In genomic region chr3:88142546-88142915, GRCm38 (mm10) we compare ENCODE assay signal across 8 mouse cellular contexts. TPM values are rescaled to one million over a fixed set of nuclear protein-coding genes. Genes with fewer than 3 reads are reported as not detected.
DNase-seq lines count a peak whose midpoint lies in the region; ATAC-seq and TF ChIP-seq lines count a peak whose summit lies in the region.

No protein-coding gene starts in this region.

- POLR2A ChIA-PET in Patski (lab: Charles Lee) = interaction anchor here (1.2 to 3.0 kb wide), 6 partner anchors 10 to 61 kb away, joined by 3 to 20 read pairs (median 5); partner anchors contain the start of gene Iqgap3

- ATAC-seq in kidney, embryonic 14.5 days (ENCODE audit: low FRiP score, low TSS enrichment) = peak; percentile 16
- peak; percentile 5 for ATAC-seq in Patski
- ATAC-seq in embryonic facial prominence, embryonic 14.5 days (ENCODE audit: low read depth) = peak; percentile 34
- peak; percentile 21 for ATAC-seq in limb, embryonic 13.5 days (ENCODE audit: low FRiP score, low read depth)

- no peak for TF ChIP-seq POLR2A in small intestine, adult 2 months (IDR thresholded peaks at IDR 0.05; ENCODE audit: low read depth, low read length)

- under 1% methylated on average over 57 of the region's 57 CpGs for WGBS in kidney, embryonic 14.5 days
- WGBS in embryonic facial prominence, embryonic 14.5 days = under 1% methylated on average over 22 of the region's 57 CpGs
- WGBS in limb, embryonic 13.5 days = under 1% methylated on average over 57 of the region's 57 CpGs
- WGBS in small intestine, adult 2 months = under 1% methylated on average over 57 of the region's 57 CpGs

- peak overlapping the region; percentile 98 for H3K27ac ChIP-seq in kidney, embryonic 14.5 days (ENCODE audit: low read depth, low read length)
- H3K27ac ChIP-seq in embryonic facial prominence, embryonic 14.5 days (replicated peaks; ENCODE audit: low read depth, low read length) = peak overlapping the region; percentile 99
- H3K27ac ChIP-seq in limb, embryonic 13.5 days = peak overlapping the region; percentile 99
- H3K27ac ChIP-seq in small intestine, adult 2 months (ENCODE audit: insufficient read depth, low read depth, low read length) = peak overlapping the region; percentile 92

- H3K9ac ChIP-seq in kidney, embryonic 14.5 days (ENCODE audit: low read depth, low read length) = peak overlapping the region; percentile 81
- H3K9ac ChIP-seq in embryonic facial prominence, embryonic 14.5 days (ENCODE audit: low read depth, low read length) = peak overlapping the region; percentile 90
- H3K9ac ChIP-seq in limb, embryonic 13.5 days = peak overlapping the region; percentile 92

- no peaks in the 10 kb centered on the region for H3K9me3 ChIP-seq in kidney, embryonic 14.5 days (ENCODE audit: control insufficient read depth, low read length)
- no peaks in the 10 kb centered on the region for H3K9me3 ChIP-seq in embryonic facial prominence, embryonic 14.5 days (ENCODE audit: control insufficient read depth, low read length)
- no peaks in the 10 kb centered on the region for H3K9me3 ChIP-seq in limb, embryonic 13.5 days

- peak overlapping the region; percentile 77 for H3K4me3 ChIP-seq in kidney, embryonic 14.5 days (ENCODE audit: low read length)
- H3K4me3 ChIP-seq in embryonic facial prominence, embryonic 14.5 days (ENCODE audit: low read depth, low read length) = peak overlapping the region; percentile 85
- peak overlapping the region; percentile 96 for H3K4me3 ChIP-seq in limb, embryonic 13.5 days
- peak overlapping the region; percentile 91 for H3K4me3 ChIP-seq in small intestine, adult 2 months (ENCODE audit: low read depth, low read length)

- in situ Hi-C loops in Patski (cut with MboI; ENCODE audit: low pct_unique_long_range_greater_than_20kb) = no loop called here

- DNase-seq in kidney, adult 18-20 months = no peak
- no peak for DNase-seq in Patski (ENCODE audit: low read depth, low spot score)
- no peak for DNase-seq in embryonic facial prominence, embryonic 14.5 days (ENCODE audit: low spot score)
- no peak for DNase-seq in layer of hippocampus, adult 9-11 months
- no peak for DNase-seq in layer of hippocampus, adult 18-20 months (ENCODE audit: low spot score in 2 of 2)

- peaks cover 58% of the 10 kb centered on the region for H3K4me1 ChIP-seq in kidney, embryonic 14.5 days (ENCODE audit: control insufficient read depth, insufficient read depth, low read length)
- peaks cover 55% of the 10 kb centered on the region for H3K4me1 ChIP-seq in embryonic facial prominence, embryonic 14.5 days (ENCODE audit: control insufficient read depth, insufficient read depth, low read length)
- peaks cover 76% of the 10 kb centered on the region for H3K4me1 ChIP-seq in limb, embryonic 13.5 days
- peaks cover 55% of the 10 kb centered on the region for H3K4me1 ChIP-seq in small intestine, adult 2 months (ENCODE audit: control insufficient read depth, insufficient read depth, insufficient read length, low read length)

- H3K27me3 ChIP-seq in kidney, embryonic 14.5 days (ENCODE audit: control insufficient read depth, insufficient read depth, low read length) = no peaks in the 10 kb centered on the region
- no peaks in the 10 kb centered on the region for H3K27me3 ChIP-seq in Patski
- H3K27me3 ChIP-seq in embryonic facial prominence, embryonic 14.5 days (replicated peaks; ENCODE audit: control insufficient read depth, insufficient read depth, low read length) = no peaks in the 10 kb centered on the region
- H3K27me3 ChIP-seq in limb, embryonic 13.5 days = no peaks in the 10 kb centered on the region
- no peaks in the 10 kb centered on the region for H3K27me3 ChIP-seq in small intestine, adult 2 months (ENCODE audit: control insufficient read depth, insufficient read depth, low read length)

- H3K36me3 ChIP-seq in kidney, embryonic 14.5 days (ENCODE audit: control insufficient read depth, insufficient read depth, low read length) = no peaks in the 10 kb centered on the region
- 0 out of 2 replicates have a peak, but pooled peaks cover 2% of the 10 kb centered on the region for H3K36me3 ChIP-seq in embryonic facial prominence, embryonic 14.5 days (ENCODE audit: control insufficient read depth, insufficient read depth, low read length)
- H3K36me3 ChIP-seq in limb, embryonic 13.5 days = no peaks in the 10 kb centered on the region
- no peaks in the 10 kb centered on the region for H3K36me3 ChIP-seq in small intestine, adult 2 months (ENCODE audit: control insufficient read depth, insufficient read depth, low read length)

- no peak for TF ChIP-seq CTCF in Patski (IDR thresholded peaks at IDR 0.05)
- TF ChIP-seq CTCF in small intestine, adult 2 months (IDR thresholded peaks at IDR 0.05; ENCODE audit: extremely low read depth, insufficient read length, insufficient replicate concordance, low read depth, low read length) = no peak

- H3K4me2 ChIP-seq in kidney, embryonic 14.5 days (replicated peaks; ENCODE audit: low read depth, low read length) = peak overlapping the region; percentile 88
- H3K4me2 ChIP-seq in embryonic facial prominence, embryonic 14.5 days (ENCODE audit: low read depth, low read length) = peak overlapping the region; percentile 95
- peak overlapping the region; percentile 98 for H3K4me2 ChIP-seq in limb, embryonic 13.5 days (replicated peaks)

- CTCF ChIA-PET in Patski (lab: Charles Lee) = interaction anchor here (0.8 to 6.0 kb wide), 6 partner anchors 8 to 55 kb away, joined by 3 to 34 read pairs (median 4); no protein-coding TSS in a partner anchor

RNA-seq across cellular contexts. Expression of gene Mef2d, which starts 0.4 kb away (rescaled TPM):
- 12.6 and 21.8 TPM in 2 replicates for polyA plus RNA-seq in kidney, embryonic 14.5 days (2014; fragmentation: Nextera tagmentation; extraction: Ambion mirVana)
- 62.7 TPM for polyA plus RNA-seq in Patski (2021)
- polyA plus RNA-seq in embryonic facial prominence, embryonic 14.5 days (2014; fragmentation: Nextera tagmentation; extraction: Ambion mirVana) = 36.8 and 41.7 TPM in 2 replicates
- 16.4 and 19.7 TPM in 2 replicates for polyA plus RNA-seq in limb, embryonic 13.5 days (2015; fragmentation: Nextera tagmentation; extraction: Ambion mirVana)
- 61.9 and 89.7 TPM in 2 replicates for polyA plus RNA-seq in small intestine, adult 2 months (2012; rRNA removed)
- total RNA-seq in layer of hippocampus, adult 18-20 months (2021) = 100 to 1,000 TPM; 194 to 205 TPM
